Mouse (Mus musculus) embryonic fibroblast, embryonic 13.5 days (primary cell): ENCODE data around the gene Kif13a. TPM values are rescaled to one million over a fixed set of nuclear protein-coding genes. Genes with fewer than 3 reads are reported as not detected.

Experiments
- H3K27ac ChIP-seq: 2 replicates; pipeline ENCODE4 v1.5.1; 2012; ENCODE audit warnings: low read length, control low read depth, inconsistent platforms; ENCODE audit not compliant: insufficient read depth
- H3K4me1 ChIP-seq: 2 replicates; pipeline ENCODE4 v1.6.1; 2011; ENCODE audit warnings: low read length; ENCODE audit not compliant: control insufficient read depth, insufficient read depth
- H3K4me3 ChIP-seq: 2 replicates; pipeline ENCODE4 v1.5.1; 2011; ENCODE audit warnings: mild to moderate bottlenecking, control low read depth, low read length; ENCODE audit not compliant: insufficient read depth
- CTCF ChIP-seq: IDR thresholded peaks from 2 replicates; pipeline ENCODE4 v1.5.1; 2011; ENCODE audit warnings: mild to moderate bottlenecking, control low read depth, low read length, moderate library complexity, borderline replicate concordance; ENCODE audit not compliant: insufficient read depth
- POLR2A ChIP-seq: IDR thresholded peaks from 2 replicates; pipeline ENCODE4 v1.6.1; 2011; ENCODE audit warnings: low read depth, mild to moderate bottlenecking, control low read depth, low read length, moderate library complexity
- polyA plus RNA-seq: library from polyadenylated mRNA; stranded (reverse); fragments of >200 nt; gene quantifications from 2 replicates; pipeline ENCODE4 v1.2.4, GENCODE M21; 2011; ENCODE audit warnings: low read depth; ENCODE audit not compliant: missing spikeins, insufficient read length

Gene Kif13a
- polyA plus RNA-seq, 1 experiment = 32.5 TPM

GRCm38 (mm10) chr13:46765361-46765760 is 164.3 kb downstream of the Kif13a start:
- Histone ChIP-seq H3K4me3 (no peak overlapping the region), H3K27ac (no peak overlapping the region), H3K4me1 (no peaks in the 10 kb centered on the region)
- no peak for TF ChIP-seq CTCF
- TF ChIP-seq POLR2A = no peak

GRCm38 (mm10) chr13:46763210-46763609 is 166.5 kb downstream of the Kif13a start:
- H3K4me1 ChIP-seq = no peaks in the 10 kb centered on the region
- no peak for TF ChIP-seq POLR2A
- TF ChIP-seq CTCF = no peak

GRCm38 (mm10) chr13:46760921-46761320 is 168.7 kb downstream of the Kif13a start:
- H3K27ac ChIP-seq = no peak overlapping the region
- no peak overlapping the region for H3K4me3 ChIP-seq
- H3K4me1 ChIP-seq = no peaks in the 10 kb centered on the region
- TF ChIP-seq CTCF = no peak
- no peak for TF ChIP-seq POLR2A

More at GRCm38 (mm10) chr13:46763210-46763609, 166.5 kb downstream of the Kif13a start:
- Histone ChIP-seq H3K4me3 (no peak overlapping the region), H3K27ac (no peak overlapping the region)

GRCm38 (mm10) chr13:46759281-46759809 is 170.3 kb downstream of the Kif13a start:
- no peak for TF ChIP-seq POLR2A
- no peak for TF ChIP-seq CTCF
- H3K4me1 ChIP-seq = no peaks in the 10 kb centered on the region
- no peak overlapping the region for H3K27ac ChIP-seq
- no peak overlapping the region for H3K4me3 ChIP-seq

- no peak overlapping the region for H3K27ac ChIP-seq
- no peaks in the 10 kb centered on the region for H3K4me1 ChIP-seq
- TF ChIP-seq POLR2A (no peak), CTCF (no peak)
- no peak overlapping the region for H3K4me3 ChIP-seq
Measured at GRCm38 (mm10) chr13:46758627-46759026, 171.0 kb downstream of the Kif13a start.

- Histone ChIP-seq H3K4me3 (no peak overlapping the region), H3K4me1 (no peaks in the 10 kb centered on the region), H3K27ac (no peak overlapping the region)
- TF ChIP-seq POLR2A (no peak), CTCF (no peak)
Measured at GRCm38 (mm10) chr13:46757946-46758345, 171.7 kb downstream of the Kif13a start.

- no peak for TF ChIP-seq POLR2A
- no peak for TF ChIP-seq CTCF
- Histone ChIP-seq H3K4me1 (no peaks in the 10 kb centered on the region), H3K27ac (no peak overlapping the region)
Measured at GRCm38 (mm10) chr13:46753294-46753693, 176.4 kb downstream of the Kif13a start.

GRCm38 (mm10) chr13:46752566-46753229 is 177.0 kb downstream of the Kif13a start:
- TF ChIP-seq CTCF = no peak
- TF ChIP-seq POLR2A = no peak
- no peak overlapping the region for H3K27ac ChIP-seq
- H3K4me1 ChIP-seq = no peaks in the 10 kb centered on the region
- no peak overlapping the region for H3K4me3 ChIP-seq

More at GRCm38 (mm10) chr13:46753294-46753693, 176.4 kb downstream of the Kif13a start:
- no peak overlapping the region for H3K4me3 ChIP-seq

- TF ChIP-seq POLR2A (no peak), CTCF (no peak)
- Histone ChIP-seq H3K4me3 (no peak overlapping the region), H3K27ac (no peak overlapping the region), H3K4me1 (no peaks in the 10 kb centered on the region; the same call in 1 of the 2 replicates)
Measured at GRCm38 (mm10) chr13:46748138-46748873, 181.4 kb downstream of the Kif13a start.

GRCm38 (mm10) chr13:46743821-46744220 is 185.8 kb downstream of the Kif13a start:
- no peaks in the 10 kb centered on the region; the same call in 1 of the 2 replicates for H3K4me1 ChIP-seq
- H3K27ac ChIP-seq = no peak overlapping the region
- H3K4me3 ChIP-seq = no peak overlapping the region
- TF ChIP-seq CTCF (no peak), POLR2A (no peak)
